Mouse (Mus musculus): ENCODE data around the gene Frmd8. TPM values are rescaled to one million over a fixed set of nuclear protein-coding genes. Genes with fewer than 3 reads are reported as not detected.
A peak's percentile ranks its signal among the peaks of the same experiment; 100 is the strongest.

Gene Frmd8
- total and polyA plus RNA-seq, 2 experiments, result 5.2 to 14.2 TPM

- no peaks in the 10 kb centered on the region for H3K36me3 ChIP-seq (ENCODE audit: control insufficient read depth, insufficient read depth, low read length)
- WGBS, result 65% methylated on average over 7 of the region's 7 CpGs
- no peaks in the 10 kb centered on the region for H3K79me2 ChIP-seq (ENCODE audit: control insufficient read depth, insufficient read depth, low read length)
- H3K4me3 ChIP-seq (ENCODE audit: insufficient read depth, low read depth, low read length), result no peak overlapping the region
- no peaks in the 10 kb centered on the region for H3K27me3 ChIP-seq (ENCODE audit: control insufficient read depth, insufficient read depth, low read length)
- H3K9ac ChIP-seq (ENCODE audit: low read depth, low read length), result no peak overlapping the region
- peaks cover 22% of the 10 kb centered on the region for H3K4me1 ChIP-seq (ENCODE audit: control insufficient read depth, insufficient read depth, low read length)
- no peak for TF ChIP-seq POLR2A (IDR thresholded peaks at IDR 0.05; ENCODE audit: extremely low read depth, insufficient read depth, low read length)
- no peak for TF ChIP-seq CTCF (IDR thresholded peaks at IDR 0.05; ENCODE audit: low read depth, low read length)
- DNase-seq (ENCODE audit: extremely low read depth, low read depth, low spot score), result peak; percentile 65
- H3K27ac ChIP-seq (replicated peaks; ENCODE audit: insufficient read depth, low read depth, low read length), result 0 out of 2 replicates have a peak overlapping the region, but pooled peaks have one; percentile 18
Observed at GRCm38 (mm10) chr19:5811771-5812504, 63.1 kb downstream of the Frmd8 start.

GRCm38 (mm10) chr19:5810840-5811563 lies 64.1 kb downstream of the Frmd8 start:
- H3K4me3 ChIP-seq (ENCODE audit: insufficient read depth, low read depth, low read length), result no peak overlapping the region
- H3K27me3 ChIP-seq (ENCODE audit: control insufficient read depth, insufficient read depth, low read length), result no peaks in the 10 kb centered on the region
- no peaks in the 10 kb centered on the region for H3K36me3 ChIP-seq (ENCODE audit: control insufficient read depth, insufficient read depth, low read length)
- peak overlapping the region; percentile 38 for H3K27ac ChIP-seq (replicated peaks; ENCODE audit: insufficient read depth, low read depth, low read length)
- TF ChIP-seq CTCF (IDR thresholded peaks at IDR 0.05; ENCODE audit: low read depth, low read length) (no peak), POLR2A (IDR thresholded peaks at IDR 0.05; ENCODE audit: extremely low read depth, insufficient read depth, low read length) (no peak)
- no peak for DNase-seq (ENCODE audit: extremely low read depth, low read depth, low spot score)
- H3K79me2 ChIP-seq (ENCODE audit: control insufficient read depth, insufficient read depth, low read length), result no peaks in the 10 kb centered on the region
- no peak overlapping the region for H3K9ac ChIP-seq (ENCODE audit: low read depth, low read length)
- WGBS, result 73% methylated on average over 9 of the region's 9 CpGs
- peaks cover 23% of the 10 kb centered on the region for H3K4me1 ChIP-seq (ENCODE audit: control insufficient read depth, insufficient read depth, low read length)

GRCm38 (mm10) chr19:5810103-5810839 lies 64.8 kb downstream of the Frmd8 start:
- TF ChIP-seq POLR2A (IDR thresholded peaks at IDR 0.05; ENCODE audit: extremely low read depth, insufficient read depth, low read length) (no peak), CTCF (IDR thresholded peaks at IDR 0.05; ENCODE audit: low read depth, low read length) (no peak)
- no peaks in the 10 kb centered on the region for H3K79me2 ChIP-seq (ENCODE audit: control insufficient read depth, insufficient read depth, low read length)
- peak; percentile 51 for DNase-seq (ENCODE audit: extremely low read depth, low read depth, low spot score)
- H3K9ac ChIP-seq (ENCODE audit: low read depth, low read length), result no peak overlapping the region
- H3K4me1 ChIP-seq (ENCODE audit: control insufficient read depth, insufficient read depth, low read length), result peaks cover 20% of the 10 kb centered on the region
- H3K36me3 ChIP-seq (ENCODE audit: control insufficient read depth, insufficient read depth, low read length), result no peaks in the 10 kb centered on the region
- no peaks in the 10 kb centered on the region for H3K27me3 ChIP-seq (ENCODE audit: control insufficient read depth, insufficient read depth, low read length)
- WGBS, result 68% methylated on average over 11 of the region's 11 CpGs
- peak overlapping the region; percentile 65 for H3K27ac ChIP-seq (replicated peaks; ENCODE audit: insufficient read depth, low read depth, low read length)
- H3K4me3 ChIP-seq (ENCODE audit: insufficient read depth, low read depth, low read length), result no peak overlapping the region

- TF ChIP-seq CTCF (IDR thresholded peaks at IDR 0.05; ENCODE audit: low read depth, low read length) (no peak), POLR2A (IDR thresholded peaks at IDR 0.05; ENCODE audit: extremely low read depth, insufficient read depth, low read length) (no peak)
- H3K4me3 ChIP-seq (ENCODE audit: insufficient read depth, low read depth, low read length), result no peak overlapping the region
- 85% methylated on average over 7 of the region's 7 CpGs for WGBS
- no peak overlapping the region for H3K9ac ChIP-seq (ENCODE audit: low read depth, low read length)
- H3K27me3 ChIP-seq (ENCODE audit: control insufficient read depth, insufficient read depth, low read length), result no peaks in the 10 kb centered on the region
- no peaks in the 10 kb centered on the region for H3K36me3 ChIP-seq (ENCODE audit: control insufficient read depth, insufficient read depth, low read length)
- H3K4me1 ChIP-seq (ENCODE audit: control insufficient read depth, insufficient read depth, low read length), result peaks cover 18% of the 10 kb centered on the region
- H3K27ac ChIP-seq (replicated peaks; ENCODE audit: insufficient read depth, low read depth, low read length), result peak overlapping the region; percentile 65
- DNase-seq (ENCODE audit: extremely low read depth, low read depth, low spot score), result no peak
- no peaks in the 10 kb centered on the region for H3K79me2 ChIP-seq (ENCODE audit: control insufficient read depth, insufficient read depth, low read length)
Observed at GRCm38 (mm10) chr19:5809712-5810089, 65.4 kb downstream of the Frmd8 start.

- no peak overlapping the region for H3K4me3 ChIP-seq (ENCODE audit: insufficient read depth, low read depth, low read length)
- DNase-seq (ENCODE audit: extremely low read depth, low read depth, low spot score), result no peak
- TF ChIP-seq CTCF (IDR thresholded peaks at IDR 0.05; ENCODE audit: low read depth, low read length), result no peak
- no peak for TF ChIP-seq POLR2A (IDR thresholded peaks at IDR 0.05; ENCODE audit: extremely low read depth, insufficient read depth, low read length)
- 88% methylated on average over 14 of the region's 14 CpGs for WGBS
- no peak overlapping the region for H3K27ac ChIP-seq (replicated peaks; ENCODE audit: insufficient read depth, low read depth, low read length)
- no peaks in the 10 kb centered on the region for H3K27me3 ChIP-seq (ENCODE audit: control insufficient read depth, insufficient read depth, low read length)
- H3K9ac ChIP-seq (ENCODE audit: low read depth, low read length), result no peak overlapping the region
- no peaks in the 10 kb centered on the region for H3K79me2 ChIP-seq (ENCODE audit: control insufficient read depth, insufficient read depth, low read length)
- H3K4me1 ChIP-seq (ENCODE audit: control insufficient read depth, insufficient read depth, low read length), result peaks cover 20% of the 10 kb centered on the region
- no peaks in the 10 kb centered on the region for H3K36me3 ChIP-seq (ENCODE audit: control insufficient read depth, insufficient read depth, low read length)
Observed at GRCm38 (mm10) chr19:5808955-5809711, 65.9 kb downstream of the Frmd8 start.

Measured in liver, adult 2 months (tissue).